Comparison of ENCODE assay signal across 9 mouse cellular contexts in genomic region chr12:117403513-117404156, GRCm38 (mm10).
A peak's percentile ranks its signal among the peaks of the same experiment; 100 is the strongest.
DNase-seq lines count a peak whose midpoint lies in the region; ATAC-seq and TF ChIP-seq lines count a peak whose summit lies in the region.
"Had no signal": no experiment of that assay in that cellular context is flagged by ENCODE, and none has a peak within 500 bp of the region (broad histone marks: within the 10 kb centered on the region; RNA-seq: fewer than 3 reads in every experiment).

No protein-coding gene starts in this region.

- 18% methylated on average over 7 of the region's 7 CpGs for WGBS in cerebellum, adult 2 months
- 8% methylated on average over 7 of the region's 7 CpGs for WGBS in hindbrain, embryonic 15.5 days

- H3K9ac ChIP-seq in hindbrain, embryonic 15.5 days, result no peak overlapping the region
- H3K9ac ChIP-seq: liver, embryonic 13.5 days had no signal

- in situ Hi-C loops in Patski (cut with MboI; ENCODE audit: low pct_unique_long_range_greater_than_20kb), result loop anchor here (5.0 kb wide), 1 partner anchor 359 kb away; no protein-coding TSS in a partner anchor

- no peak overlapping the region for H3K27ac ChIP-seq in cerebellum, adult 2 months (ENCODE audit: insufficient read depth, low read length)
- no peak overlapping the region for H3K27ac ChIP-seq in hindbrain, embryonic 15.5 days (replicated peaks)
- H3K27ac ChIP-seq: liver, embryonic 13.5 days had no signal

- CTCF ChIA-PET in Patski (lab: Charles Lee), result interaction anchor here (0.8 to 1.4 kb wide), 7 partner anchors 13 to 367 kb away, joined by 3 to 8 read pairs (median 4); no protein-coding TSS in a partner anchor

- no peak for ATAC-seq in Patski
- ATAC-seq in hindbrain, embryonic 15.5 days (ENCODE audit: low FRiP score, low read depth), result peak; percentile 67; the same call in 1 of the 2 replicates

- no peak overlapping the region for H3K4me2 ChIP-seq in hindbrain, embryonic 15.5 days
- H3K4me2 ChIP-seq: liver, embryonic 13.5 days had no signal

- POLR2A ChIA-PET in Patski (lab: Charles Lee), result no interaction called here

- H3K4me3 ChIP-seq in cerebellum, adult 2 months (replicated peaks; ENCODE audit: insufficient read depth, low read depth, low read length), result no peak overlapping the region
- no peak overlapping the region for H3K4me3 ChIP-seq in hindbrain, embryonic 15.5 days
- H3K4me3 ChIP-seq: liver, embryonic 13.5 days had no signal

- TF ChIP-seq CTCF in Patski (IDR thresholded peaks at IDR 0.05), result peak; percentile 75
- TF ChIP-seq CTCF in cerebellum, adult 2 months (IDR thresholded peaks at IDR 0.05; ENCODE audit: borderline replicate concordance, insufficient read depth, low read depth, low read length), result peak; percentile 77

- no peaks in the 10 kb centered on the region for H3K4me1 ChIP-seq in cerebellum, adult 2 months (ENCODE audit: control insufficient read depth, insufficient read depth, low read length)
- 0 out of 2 replicates have a peak, but pooled peaks cover 3% of the 10 kb centered on the region for H3K4me1 ChIP-seq in hindbrain, embryonic 15.5 days (replicated peaks)
- H3K4me1 ChIP-seq: liver, embryonic 13.5 days had no signal

- H3K27me3 ChIP-seq in Patski, result no peaks in the 10 kb centered on the region
- H3K27me3 ChIP-seq in cerebellum, adult 2 months (ENCODE audit: control insufficient read depth, insufficient read depth, low read length), result no peaks in the 10 kb centered on the region
- H3K27me3 ChIP-seq in hindbrain, embryonic 15.5 days, result no peaks in the 10 kb centered on the region
- H3K27me3 ChIP-seq: liver, embryonic 13.5 days had no signal

- H3K9me3 ChIP-seq in hindbrain, embryonic 15.5 days, result no peaks in the 10 kb centered on the region
- H3K9me3 ChIP-seq: liver, embryonic 13.5 days had no signal

- no peak for DNase-seq in Patski (ENCODE audit: low read depth, low spot score)
- peak; percentile 47 to 53 for DNase-seq in cerebellum, adult 2 months
- peak; percentile 64 to 94 for DNase-seq in frontal cortex, adult 2 months (ENCODE audit: extremely low spot score in 1 of 2, low spot score in 1 of 2)
- peak; percentile 86 to 89 for DNase-seq in layer of hippocampus, postnatal 10 days (ENCODE audit: low spot score in 2 of 2)
- peak; percentile 61 to 84 for DNase-seq in lung, postnatal 4 days
- DNase-seq in right cerebral cortex, adult 2 months (ENCODE audit: low spot score in 2 of 2), result peak; percentile 91 to 93
- DNase-seq in urinary bladder, postnatal 36 days (ENCODE audit: low spot score in 2 of 2), result peak; percentile 45 to 64
- DNase-seq: liver, embryonic 13.5 days had no signal

- no peaks in the 10 kb centered on the region for H3K36me3 ChIP-seq in hindbrain, embryonic 15.5 days
- H3K36me3 ChIP-seq: liver, embryonic 13.5 days had no signal

- no peak for TF ChIP-seq POLR2A in cerebellum, adult 2 months (IDR thresholded peaks at IDR 0.05; ENCODE audit: borderline replicate concordance, insufficient read depth, low read length)
